Mouse (Mus musculus) limb, embryonic 15.5 days (tissue): ENCODE data around the gene Gbf1. TPM values are rescaled to one million over a fixed set of nuclear protein-coding genes. Genes with fewer than 3 reads are reported as not detected.
A peak's percentile ranks its signal among the peaks of the same experiment; 100 is the strongest.

ENCODE experiments used
- ATAC-seq: fragments of 200-750 bp; cut with Nextera tagmentation; 2 replicates; pipeline ENCODE4 v1.8.0; 2017; ENCODE audit warnings: low read depth, moderate TSS enrichment; ENCODE audit not compliant: insufficient number of reproducible peaks, low FRiP score, low TSS enrichment
- H3K27ac ChIP-seq: fragments of 300-500 bp; sonication (generic); 2 replicates; pipeline ENCODE4 v1.5.1; 2015; ENCODE audit warnings: moderate library complexity, mild to moderate bottlenecking, inconsistent platforms
- H3K27me3 ChIP-seq: fragments of 300-500 bp; sonication (generic); 2 replicates; pipeline ENCODE4 v1.6.1; 2015; ENCODE audit warnings: inconsistent platforms
- H3K36me3 ChIP-seq: fragments of 300-500 bp; sonication (generic); 2 replicates; pipeline ENCODE4 v1.6.1; 2015; ENCODE audit warnings: inconsistent platforms
- H3K4me1 ChIP-seq: fragments of 300-500 bp; sonication (generic); 2 replicates; pipeline ENCODE4 v1.6.1; 2015; ENCODE audit warnings: inconsistent platforms
- H3K4me2 ChIP-seq: fragments of 300-500 bp; sonication (generic); 2 replicates; pipeline ENCODE4 v1.6.1; 2015; ENCODE audit warnings: mild to moderate bottlenecking, inconsistent platforms
- H3K4me3 ChIP-seq: fragments of 300-500 bp; sonication (generic); 2 replicates; pipeline ENCODE4 v1.5.1; 2015; ENCODE audit warnings: mild to moderate bottlenecking, inconsistent platforms
- H3K9ac ChIP-seq: fragments of 300-500 bp; sonication (generic); 2 replicates; pipeline ENCODE4 v1.6.1; 2015; ENCODE audit warnings: inconsistent platforms
- H3K9me3 ChIP-seq: fragments of 300-500 bp; sonication (generic); 2 replicates; pipeline ENCODE4 v1.6.1; 2016; ENCODE audit warnings: inconsistent platforms
- whole genome bisulfite sequencing: fragments of 180-500 bp; shearing (Covaris S2); methylation state at CpG from one replicate; pipeline ENCODE4 v1.1.7; 2015; 5-methylcytosine and 5-hydroxymethylcytosine counted together
- polyA plus RNA-seq: library from polyadenylated mRNA; unstranded; fragments of >200 nt; fragmentation: Nextera tagmentation; extraction: Ambion mirVana; gene quantifications from 2 replicates; pipeline ENCODE4 v1.2.1, GENCODE M21; 2015

Gbf1 gene
- polyA plus RNA-seq, 1 experiment from 2014 or later, result 76.7 TPM

- Histone ChIP-seq H3K4me2 (peak overlapping the region; percentile 17), H3K27me3 (peaks cover 32% of the 10 kb centered on the region), H3K4me1 (peaks cover 32% of the 10 kb centered on the region), H3K9ac (no peak overlapping the region), H3K27ac (no peak overlapping the region), H3K4me3 (no peak overlapping the region), H3K9me3 (no peaks in the 10 kb centered on the region), H3K36me3 (peaks cover 28% of the 10 kb centered on the region)
- 7% methylated on average over 16 of the region's 16 CpGs for WGBS
- no peak for ATAC-seq
Observed at GRCm38 (mm10) chr19:46329951-46330350, 177.6 kb downstream of the Gbf1 start.

- ATAC-seq, result no peak
Observed at GRCm38 (mm10) chr19:46330696-46331095, 178.4 kb downstream of the Gbf1 start.

GRCm38 (mm10) chr19:46331326-46331725, 179.0 kb downstream of the Gbf1 start:
- WGBS, result 91% methylated on average over 14 of the region's 14 CpGs
- no peak overlapping the region for H3K27ac ChIP-seq
- peaks cover 18% of the 10 kb centered on the region for H3K27me3 ChIP-seq
- no peak for ATAC-seq
- peaks cover 32% of the 10 kb centered on the region for H3K4me1 ChIP-seq
- no peak overlapping the region for H3K9ac ChIP-seq
- H3K4me3 ChIP-seq, result no peak overlapping the region
- H3K9me3 ChIP-seq, result no peaks in the 10 kb centered on the region
- H3K4me2 ChIP-seq, result no peak overlapping the region
- H3K36me3 ChIP-seq, result peaks cover 28% of the 10 kb centered on the region

More at GRCm38 (mm10) chr19:46330696-46331095, 178.4 kb downstream of the Gbf1 start:
- Histone ChIP-seq H3K27me3 (peaks cover 24% of the 10 kb centered on the region), H3K9ac (no peak overlapping the region), H3K4me2 (no peak overlapping the region), H3K4me1 (peaks cover 32% of the 10 kb centered on the region), H3K36me3 (peaks cover 28% of the 10 kb centered on the region), H3K27ac (no peak overlapping the region), H3K9me3 (no peaks in the 10 kb centered on the region), H3K4me3 (no peak overlapping the region)
- WGBS, result 93% methylated on average over 12 of the region's 12 CpGs

- WGBS, result 89% methylated on average over 3 of the region's 3 CpGs
- Histone ChIP-seq H3K27me3 (peaks cover 12% of the 10 kb centered on the region), H3K4me3 (no peak overlapping the region), H3K9me3 (no peaks in the 10 kb centered on the region), H3K27ac (no peak overlapping the region), H3K36me3 (peaks cover 28% of the 10 kb centered on the region), H3K9ac (no peak overlapping the region), H3K4me2 (no peak overlapping the region), H3K4me1 (peaks cover 27% of the 10 kb centered on the region)
- ATAC-seq, result no peak
Observed at GRCm38 (mm10) chr19:46331936-46332335, 179.6 kb downstream of the Gbf1 start.

GRCm38 (mm10) chr19:46332721-46333339, 180.5 kb downstream of the Gbf1 start:
- ATAC-seq, result no peak
- 70% methylated on average over 7 of the region's 7 CpGs for WGBS
- Histone ChIP-seq H3K9ac (no peak overlapping the region), H3K4me1 (peaks cover 24% of the 10 kb centered on the region), H3K4me2 (no peak overlapping the region), H3K27ac (no peak overlapping the region), H3K27me3 (0 out of 2 replicates have a peak, but pooled peaks cover 3% of the 10 kb centered on the region), H3K36me3 (peaks cover 28% of the 10 kb centered on the region), H3K9me3 (no peaks in the 10 kb centered on the region), H3K4me3 (no peak overlapping the region)

GRCm38 (mm10) chr19:46333906-46334305, 181.6 kb downstream of the Gbf1 start:
- 88% methylated on average over 3 of the region's 3 CpGs for whole genome bisulfite sequencing

More at GRCm38 (mm10) chr19:46333906-46334305, 181.6 kb downstream of the Gbf1 start:
- Histone ChIP-seq H3K36me3 (peaks cover 28% of the 10 kb centered on the region), H3K4me3 (no peak overlapping the region), H3K27me3 (0 out of 2 replicates have a peak, but pooled peaks cover 3% of the 10 kb centered on the region), H3K9ac (no peak overlapping the region), H3K4me1 (peaks cover 26% of the 10 kb centered on the region), H3K27ac (no peak overlapping the region), H3K9me3 (no peaks in the 10 kb centered on the region), H3K4me2 (no peak overlapping the region)
- no peak for ATAC-seq

Other genes with a start within 250 kb of the Gbf1 start
- gene Armh3, start 154.0 kb upstream of the Gbf1 start, polyA plus RNA-seq, result 16.3 and 17.3 TPM in 2 replicates
- gene Hps6, start 149.0 kb upstream of the Gbf1 start, polyA plus RNA-seq, result 8.8 and 9.2 TPM in 2 replicates
- gene Pprc1, start 107.6 kb upstream of the Gbf1 start, polyA plus RNA-seq, result 36.8 and 37.0 TPM in 2 replicates
- gene Ldb1, start 107.3 kb upstream of the Gbf1 start, polyA plus RNA-seq, result 87.0 and 103 TPM in 2 replicates
- 70.4 and 79.6 TPM in 2 replicates for gene Nolc1, start 76.6 kb upstream of the Gbf1 start, polyA plus RNA-seq
- gene Elovl3, start 20.6 kb upstream of the Gbf1 start, polyA plus RNA-seq, result 0.40 and 0.66 TPM in 2 replicates
- gene Pitx3, start 4.2 kb upstream of the Gbf1 start, polyA plus RNA-seq, result 5.4 and 8.5 TPM in 2 replicates
- 11.4 and 13.5 TPM in 2 replicates for gene Nfkb2, start 151.8 kb downstream of the Gbf1 start, polyA plus RNA-seq
- 5.5 and 5.8 TPM in 2 replicates for gene Psd, start 174.6 kb downstream of the Gbf1 start, polyA plus RNA-seq
- 12.8 and 13.2 TPM in 2 replicates for gene Fbxl15, start 175.7 kb downstream of the Gbf1 start, polyA plus RNA-seq
- 150 and 176 TPM in 2 replicates for gene Cuedc2, start 186.2 kb downstream of the Gbf1 start, polyA plus RNA-seq
- gene Mfsd13a, start 188.6 kb downstream of the Gbf1 start, polyA plus RNA-seq, result 3.1 and 3.6 TPM in 2 replicates
- gene 2310034G01Rik, start 197.8 kb downstream of the Gbf1 start, polyA plus RNA-seq, result 1.5 and 2.1 TPM in 2 replicates
- 145 and 156 TPM in 2 replicates for gene Actr1a, start 243.2 kb downstream of the Gbf1 start, polyA plus RNA-seq
- gene Sufu, start 244.4 kb downstream of the Gbf1 start, polyA plus RNA-seq, result 32.8 and 33.6 TPM in 2 replicates